Mouse (Mus musculus): ENCODE measurements around the gene Cd27. TPM values are rescaled to one million over a fixed set of nuclear protein-coding genes. Genes with fewer than 3 reads are reported as not detected.

Gene Cd27
- polyA plus RNA-seq, 1 experiment from 2014 or later: 2.0 TPM

DNA sequence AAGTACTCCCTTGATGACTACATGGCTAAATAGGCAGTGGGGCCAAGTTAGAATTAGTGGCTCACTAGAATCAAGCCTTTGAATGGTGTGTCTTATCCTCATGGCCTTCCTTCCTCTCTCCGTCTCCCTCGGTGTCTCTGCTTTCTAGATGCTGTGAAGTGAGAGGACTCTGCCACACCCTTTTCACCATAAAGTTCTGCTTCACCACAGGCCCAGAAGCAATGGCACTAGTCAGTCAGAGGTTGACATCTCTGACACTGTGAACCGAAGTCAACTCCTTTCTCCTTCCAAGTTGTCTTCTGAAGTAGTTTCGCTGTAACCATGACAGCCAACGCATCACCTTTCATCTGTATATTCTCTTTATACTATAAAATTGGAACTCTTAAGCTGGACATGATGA, 2.7 kb upstream of the Cd27 start:
- Histone ChIP-seq H3K9me3 (replicated peaks) (no peaks in the 10 kb centered on the region), H3K36me3 (ENCODE audit: poor library complexity, severe bottlenecking) (no peaks in the 10 kb centered on the region), H3K4me3 (no peak overlapping the region), H3K27me3 (no peaks in the 10 kb centered on the region), H3K9ac (no peak overlapping the region), H3K27ac (no peak overlapping the region), H3K4me2 (no peak overlapping the region), H3K4me1 (no peaks in the 10 kb centered on the region)
- 90% methylated on average over 5 of the region's 5 CpGs for WGBS
- ATAC-seq: no peak

DNA sequence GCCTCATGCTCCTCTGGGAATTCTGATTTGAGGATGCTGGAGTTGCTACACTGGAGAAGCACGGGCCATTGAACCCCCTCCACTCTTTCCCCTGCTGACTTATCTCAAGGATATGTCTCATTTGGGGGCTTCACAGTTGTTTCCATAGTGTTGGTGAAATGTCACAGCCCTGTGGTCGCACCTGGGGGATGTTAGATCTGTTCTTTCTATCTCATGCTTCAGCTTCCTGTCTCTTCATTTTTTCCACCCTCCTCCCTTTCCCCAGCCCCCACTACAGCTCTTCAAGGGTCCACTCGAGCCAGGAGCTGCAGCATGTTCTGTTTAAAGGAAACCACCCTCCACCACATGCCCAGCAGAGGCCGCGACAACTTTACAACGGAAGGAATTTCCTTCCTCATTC, 1.6 kb upstream of the Cd27 start:
- Histone ChIP-seq H3K4me3 (no peak overlapping the region), H3K9ac (no peak overlapping the region), H3K27me3 (no peaks in the 10 kb centered on the region), H3K9me3 (replicated peaks) (no peaks in the 10 kb centered on the region), H3K4me2 (no peak overlapping the region), H3K36me3 (ENCODE audit: poor library complexity, severe bottlenecking) (no peaks in the 10 kb centered on the region), H3K4me1 (no peaks in the 10 kb centered on the region), H3K27ac (no peak overlapping the region)
- 86% methylated on average over 6 of the region's 6 CpGs for WGBS
- no peak for ATAC-seq

DNA sequence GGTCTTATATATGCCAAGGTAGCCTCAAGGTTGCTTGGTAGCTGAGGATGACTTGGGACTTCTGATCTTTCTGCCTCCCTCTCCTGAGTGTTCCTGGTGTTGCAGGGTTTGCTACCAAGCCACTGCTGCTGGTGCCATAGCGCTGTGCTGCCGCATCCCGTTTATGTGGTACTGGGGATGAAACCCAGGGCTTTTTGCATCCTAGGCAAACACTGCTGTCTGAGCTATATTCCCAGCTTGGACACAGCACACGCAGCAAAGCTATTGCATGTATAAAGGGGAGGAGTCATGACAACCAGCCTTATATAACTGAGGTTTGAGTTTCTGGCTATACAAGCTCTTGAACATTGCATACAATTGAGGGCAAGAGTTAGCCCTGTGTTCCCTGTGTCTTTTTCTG, 611 bp upstream of the Cd27 start:
- Histone ChIP-seq H3K4me3 (no peak overlapping the region), H3K27ac (no peak overlapping the region), H3K4me1 (no peaks in the 10 kb centered on the region), H3K9ac (no peak overlapping the region), H3K4me2 (no peak overlapping the region), H3K9me3 (replicated peaks) (no peaks in the 10 kb centered on the region), H3K27me3 (no peaks in the 10 kb centered on the region), H3K36me3 (ENCODE audit: poor library complexity, severe bottlenecking) (no peaks in the 10 kb centered on the region)
- 84% methylated on average over 4 of the region's 4 CpGs for WGBS
- ATAC-seq: no peak

DNA sequence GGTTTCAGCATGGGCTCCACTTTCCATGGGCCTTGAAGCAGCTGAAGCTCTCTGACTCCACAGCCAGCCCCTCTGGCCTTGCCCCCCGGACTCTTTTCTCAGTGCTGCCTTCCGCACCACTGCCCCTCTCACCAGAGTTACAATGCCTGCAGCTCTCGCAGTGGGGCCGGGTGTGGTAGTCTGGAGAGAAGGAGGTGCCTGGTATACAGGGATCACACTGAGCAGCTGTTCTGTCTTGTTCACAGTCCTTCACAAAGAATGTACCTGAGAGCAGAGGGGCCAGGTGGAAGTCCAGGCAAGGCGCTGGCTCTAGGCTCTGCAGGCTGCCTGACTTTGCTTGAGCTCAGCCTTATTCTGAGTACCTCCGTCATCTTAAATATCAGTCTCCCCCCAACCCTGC, 469 bp downstream of the Cd27 start:
- Histone ChIP-seq H3K9me3 (replicated peaks) (no peaks in the 10 kb centered on the region), H3K4me3 (no peak overlapping the region), H3K4me1 (peaks cover 10% of the 10 kb centered on the region), H3K4me2 (no peak overlapping the region), H3K9ac (no peak overlapping the region), H3K27ac (no peak overlapping the region), H3K36me3 (ENCODE audit: poor library complexity, severe bottlenecking) (no peaks in the 10 kb centered on the region), H3K27me3 (no peaks in the 10 kb centered on the region)
- ATAC-seq: no peak
- WGBS: 52% methylated on average over 6 of the region's 6 CpGs

DNA sequence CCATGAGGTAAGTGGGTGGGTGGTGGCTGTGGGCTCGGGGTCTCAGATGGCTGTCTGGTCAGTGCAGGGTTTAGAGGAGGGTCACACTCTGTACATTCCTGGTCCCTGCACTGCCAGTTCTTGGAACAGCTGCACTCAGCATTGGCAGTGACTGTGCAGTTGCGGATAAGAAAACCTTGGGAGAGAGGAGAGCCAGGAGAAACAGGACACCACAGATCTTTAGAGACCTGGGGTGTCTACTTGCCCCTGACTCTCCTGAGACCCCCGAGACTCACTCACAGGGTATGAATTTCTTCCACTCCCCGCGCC, 2.3 kb downstream of the Cd27 start:
- Histone ChIP-seq H3K36me3 (ENCODE audit: poor library complexity, severe bottlenecking) (no peaks in the 10 kb centered on the region), H3K4me3 (no peak overlapping the region), H3K9me3 (replicated peaks) (no peaks in the 10 kb centered on the region), H3K27me3 (no peaks in the 10 kb centered on the region), H3K4me2 (no peak overlapping the region), H3K27ac (no peak overlapping the region), H3K4me1 (peaks cover 17% of the 10 kb centered on the region), H3K9ac (no peak overlapping the region)
- WGBS: 76% methylated on average over 5 of the region's 5 CpGs
- ATAC-seq: no peak

DNA sequence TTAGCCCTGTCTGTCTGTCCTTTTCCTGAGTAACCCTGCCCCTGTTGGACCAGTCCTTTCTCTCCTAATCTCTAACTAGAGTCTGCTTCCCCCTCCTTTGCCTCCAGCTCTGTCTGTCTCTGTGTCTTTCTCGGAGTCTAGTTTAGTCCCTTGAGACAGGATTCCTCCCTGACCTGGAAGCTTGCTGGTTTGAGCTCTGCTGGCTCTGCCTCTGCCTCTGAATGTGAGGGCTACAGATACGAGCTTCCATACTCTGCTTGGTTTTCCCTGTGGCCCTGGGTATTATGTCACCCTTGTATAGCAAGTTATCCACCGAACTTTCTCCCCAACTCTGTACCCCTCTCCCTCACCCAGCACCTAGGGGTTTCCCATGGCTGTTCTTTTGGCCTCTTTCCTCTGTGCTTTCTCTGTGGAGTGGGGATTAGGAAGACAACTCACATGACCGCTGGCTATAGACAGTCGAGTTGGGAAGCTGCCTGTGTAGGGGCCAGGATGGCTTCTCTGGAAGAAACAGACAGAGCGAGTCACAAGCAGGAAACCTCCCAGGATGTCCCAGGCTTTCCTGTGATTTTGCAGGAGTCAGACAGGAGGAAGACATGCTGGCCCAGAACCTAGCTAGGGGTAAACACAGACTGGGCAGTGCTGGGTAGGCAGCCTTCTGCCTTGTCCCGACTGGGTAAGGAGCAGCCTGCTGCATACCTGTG, 2.8 kb downstream of the Cd27 start:
- 56% methylated on average over 7 of the region's 7 CpGs for WGBS
- no peak for ATAC-seq
- Histone ChIP-seq H3K4me1 (peaks cover 17% of the 10 kb centered on the region), H3K27ac (no peak overlapping the region), H3K36me3 (ENCODE audit: poor library complexity, severe bottlenecking) (no peaks in the 10 kb centered on the region), H3K27me3 (no peaks in the 10 kb centered on the region), H3K9ac (no peak overlapping the region), H3K9me3 (replicated peaks) (no peaks in the 10 kb centered on the region), H3K4me2 (no peak overlapping the region), H3K4me3 (no peak overlapping the region)

DNA sequence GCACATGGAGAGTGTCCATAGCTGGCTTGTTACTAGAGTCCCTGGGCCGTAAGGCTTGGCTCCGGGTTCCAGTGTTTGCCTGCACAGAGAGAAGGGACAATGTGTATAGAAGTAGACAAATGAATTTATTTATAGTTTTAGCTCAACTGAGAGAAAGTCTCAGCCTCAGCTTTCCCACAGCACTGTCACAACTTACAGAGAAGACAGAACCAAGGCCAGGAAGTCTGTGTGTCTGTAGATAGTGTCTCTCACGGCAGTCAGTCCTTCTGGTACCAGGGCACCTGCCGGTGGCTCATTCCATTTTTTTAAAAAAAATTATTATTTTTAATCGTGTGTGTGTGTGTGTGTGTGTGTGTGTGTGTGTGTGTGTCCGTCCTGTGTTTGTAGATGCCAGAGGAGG, 4.3 kb downstream of the Cd27 start:
- no peaks in the 10 kb centered on the region for H3K27me3 ChIP-seq
- no peak overlapping the region for H3K4me3 ChIP-seq
- no peak overlapping the region for H3K27ac ChIP-seq
- no peaks in the 10 kb centered on the region for H3K36me3 ChIP-seq (ENCODE audit: poor library complexity, severe bottlenecking)
- H3K4me1 ChIP-seq: peaks cover 17% of the 10 kb centered on the region
- no peak overlapping the region for H3K4me2 ChIP-seq
- H3K9me3 ChIP-seq (replicated peaks): no peaks in the 10 kb centered on the region
- 77% methylated on average over 6 of the region's 6 CpGs for WGBS
- no peak overlapping the region for H3K9ac ChIP-seq
- no peak for ATAC-seq

DNA sequence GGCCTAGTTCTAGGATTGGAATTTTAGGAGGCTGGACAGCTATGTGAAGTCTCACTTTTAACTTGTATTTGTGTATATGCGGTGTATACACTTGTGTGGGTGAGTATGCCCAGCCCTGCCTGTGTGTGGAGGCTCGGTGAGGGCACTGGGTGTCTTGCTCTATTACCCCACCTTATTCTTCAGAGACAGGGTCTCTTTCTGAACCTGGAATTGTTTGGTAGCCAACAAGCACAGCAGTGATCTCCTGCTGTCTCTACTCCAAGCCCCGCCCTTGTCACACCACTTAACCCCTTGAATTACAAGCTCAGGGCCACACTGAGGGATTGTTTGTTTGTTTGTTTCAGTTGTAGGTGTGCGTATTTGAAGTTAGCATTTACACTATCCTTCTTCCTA, 4.8 kb downstream of the Cd27 start:
- H3K9ac ChIP-seq: peak overlapping the region; percentile 69; the same call in 1 of the 2 replicates
- peak overlapping the region; percentile 77 for H3K4me2 ChIP-seq
- no peaks in the 10 kb centered on the region for H3K9me3 ChIP-seq (replicated peaks)
- 0 out of 2 replicates have a peak, but pooled peaks have one; percentile 9 for ATAC-seq
- WGBS: 63% methylated on average over 4 of the region's 4 CpGs
- no peaks in the 10 kb centered on the region for H3K36me3 ChIP-seq (ENCODE audit: poor library complexity, severe bottlenecking)
- H3K27me3 ChIP-seq: no peaks in the 10 kb centered on the region
- H3K4me1 ChIP-seq: peaks cover 17% of the 10 kb centered on the region
- peak overlapping the region; percentile 40; the same call in 1 of the 2 replicates for H3K4me3 ChIP-seq
- H3K27ac ChIP-seq: no peak overlapping the region

DNA sequence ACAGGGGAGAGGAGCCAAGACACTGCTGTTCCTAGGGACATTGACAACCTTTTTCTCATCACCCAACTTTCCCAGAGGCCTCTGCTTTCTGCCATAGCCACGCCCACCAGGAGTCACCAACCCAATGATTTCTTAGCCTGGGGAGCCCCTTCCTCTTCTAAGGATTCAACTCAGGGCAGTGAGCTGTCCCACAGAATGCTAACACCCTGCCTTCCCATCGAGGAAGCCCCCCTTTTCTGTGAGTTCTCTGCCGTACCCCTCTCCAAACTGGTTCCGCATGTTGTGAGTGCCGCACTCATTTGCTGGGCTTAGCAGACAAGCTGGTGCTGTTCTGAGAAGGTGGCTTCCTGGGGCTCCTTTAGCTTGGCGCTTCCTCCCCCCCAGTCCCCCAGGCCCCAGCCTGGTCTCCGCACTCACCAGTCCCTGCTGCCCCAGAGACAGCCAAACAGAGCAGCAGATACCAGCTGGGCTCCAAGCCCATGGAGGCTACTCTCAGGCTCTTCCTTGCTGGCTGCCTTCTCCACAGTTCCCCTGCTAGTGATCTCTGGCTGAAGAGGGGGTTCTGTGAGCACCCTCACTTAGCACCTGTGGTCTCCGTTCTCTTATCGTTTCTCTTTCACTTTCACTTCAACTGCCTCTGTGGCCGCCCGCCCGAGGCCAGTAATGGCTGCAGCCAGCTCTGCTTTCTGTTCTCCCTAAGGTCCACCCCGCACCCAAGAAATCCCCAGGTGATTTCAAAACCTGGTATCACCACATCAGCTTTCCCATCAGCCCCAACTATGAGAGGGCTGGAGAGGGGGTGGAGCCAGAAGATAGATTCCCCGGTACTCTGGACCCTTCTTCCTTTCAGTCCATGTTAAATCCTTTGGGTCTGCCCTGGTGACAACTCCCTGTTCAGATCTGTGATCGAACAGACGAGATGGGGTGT, 5.4 kb downstream of the Cd27 start, which contains the start of gene Tapbpl:
Gene Tapbpl (minus strand): TSS at position 744 of the 928 bp plus-strand sequence.
- Histone ChIP-seq H3K27me3 (no peaks in the 10 kb centered on the region), H3K4me2 (peak within 1 kb of the TSS; percentile 77), H3K4me3 (peak within 1 kb of the TSS; percentile 40), H3K36me3 (ENCODE audit: poor library complexity, severe bottlenecking) (no peaks in the 10 kb centered on the region), H3K9ac (peak within 1 kb of the TSS; percentile 69), H3K4me1 (peaks cover 17% of the 10 kb centered on the region), H3K9me3 (replicated peaks) (no peaks in the 10 kb centered on the region), H3K27ac (peak within 1 kb of the TSS; percentile 21; the same call in 1 of the 2 replicates)
- peak; percentile 76 for ATAC-seq
- 8% methylated on average over 16 of the region's 16 CpGs for WGBS

DNA sequence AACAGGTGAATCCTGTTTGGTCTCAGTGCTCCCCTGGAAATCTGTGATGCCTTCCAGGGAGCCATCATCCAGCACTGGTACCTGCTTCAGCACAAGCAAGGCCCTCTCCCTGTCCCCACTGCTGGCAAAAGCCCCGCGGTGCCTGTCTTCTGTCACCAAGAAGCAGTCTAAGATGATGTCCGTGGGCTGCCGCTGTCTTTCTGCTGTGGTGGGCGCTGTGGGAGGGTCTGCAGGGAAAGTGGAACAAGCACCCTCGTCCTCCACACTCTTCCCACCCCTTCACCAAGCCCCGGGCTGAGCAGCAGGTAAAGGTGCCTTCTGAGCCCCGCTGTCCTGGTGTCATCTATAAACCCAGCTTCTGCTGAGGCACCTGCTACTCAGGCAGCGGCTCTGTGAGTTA, 6.2 kb downstream of the Cd27 start:
- H3K27ac ChIP-seq: no peak overlapping the region
- 62% methylated on average over 9 of the region's 9 CpGs for WGBS
- 0 out of 2 replicates have a peak, but pooled peaks have one; percentile 7 for ATAC-seq
- H3K36me3 ChIP-seq (ENCODE audit: poor library complexity, severe bottlenecking): no peaks in the 10 kb centered on the region
- H3K9me3 ChIP-seq (replicated peaks): no peaks in the 10 kb centered on the region
- peak overlapping the region; percentile 77; the same call in 1 of the 2 replicates for H3K4me2 ChIP-seq
- no peaks in the 10 kb centered on the region for H3K27me3 ChIP-seq
- H3K9ac ChIP-seq: peak overlapping the region; percentile 34; the same call in 1 of the 2 replicates
- H3K4me1 ChIP-seq: peaks cover 17% of the 10 kb centered on the region
- H3K4me3 ChIP-seq: no peak overlapping the region

DNA sequence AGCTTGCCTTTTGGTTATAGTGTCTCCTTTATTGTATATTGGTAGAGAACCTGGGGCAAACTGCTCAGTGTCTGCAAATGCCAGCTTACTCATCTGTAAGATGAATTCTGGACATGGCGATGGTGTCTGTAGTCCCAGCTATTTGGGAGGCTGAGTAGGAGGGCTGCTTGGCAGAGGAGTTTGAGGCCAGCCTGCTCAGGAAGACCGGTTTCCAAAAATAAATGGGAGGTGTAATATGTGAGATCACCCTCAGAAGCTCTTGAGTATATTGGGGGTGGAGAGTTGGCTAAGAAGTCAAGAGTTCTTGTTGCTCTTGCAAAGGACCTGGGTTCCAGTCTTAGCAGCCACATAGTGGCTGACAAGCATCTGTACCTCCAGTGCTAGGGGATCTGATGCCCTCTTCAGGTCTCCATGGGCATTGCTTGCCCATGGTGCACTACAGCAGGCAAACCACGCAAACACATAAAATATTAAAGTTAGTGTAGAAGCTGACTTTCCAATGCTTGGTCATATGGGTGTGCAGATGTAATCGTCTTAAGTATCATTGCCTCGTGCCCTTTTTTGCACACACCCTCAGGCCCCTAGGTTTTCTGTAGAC, 11.2 kb downstream of the Cd27 start:
- WGBS: 83% methylated on average over 5 of the region's 5 CpGs
- no peak overlapping the region for H3K9ac ChIP-seq
- H3K36me3 ChIP-seq (ENCODE audit: poor library complexity, severe bottlenecking): 0 out of 2 replicates have a peak, but pooled peaks cover 4% of the 10 kb centered on the region
- no peak overlapping the region for H3K4me2 ChIP-seq
- H3K9me3 ChIP-seq (replicated peaks): no peaks in the 10 kb centered on the region
- H3K4me1 ChIP-seq: 0 out of 2 replicates have a peak, but pooled peaks cover 1% of the 10 kb centered on the region
- H3K27me3 ChIP-seq: no peaks in the 10 kb centered on the region
- no peak overlapping the region for H3K27ac ChIP-seq
- no peak overlapping the region for H3K4me3 ChIP-seq
- no peak for ATAC-seq

DNA sequence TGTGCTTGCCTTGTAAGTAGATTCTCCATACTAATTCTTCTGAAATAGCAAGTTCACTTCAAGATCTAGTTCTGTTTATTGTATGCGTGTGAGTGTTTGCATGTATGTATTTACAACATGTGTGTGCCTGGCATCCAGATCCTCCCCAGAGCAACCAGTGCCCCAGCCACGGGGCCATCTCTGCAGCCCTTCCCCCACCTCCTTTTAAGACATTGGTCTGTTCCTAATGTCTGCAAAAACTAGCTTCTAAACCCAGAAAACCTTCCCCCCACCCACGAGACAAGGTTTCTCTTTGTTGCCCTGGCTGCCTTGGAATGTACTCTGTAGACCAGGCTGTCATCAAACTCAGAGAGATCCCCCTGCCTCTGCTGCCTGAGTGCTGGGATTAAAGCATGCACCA, 14.2 kb downstream of the Cd27 start:
- no peak overlapping the region for H3K27ac ChIP-seq
- WGBS: 92% methylated on average over 3 of the region's 3 CpGs
- ATAC-seq: no peak

More for the DNA sequence above, 14.2 kb downstream of the Cd27 start:
- Histone ChIP-seq H3K4me3 (no peak overlapping the region), H3K27me3 (no peaks in the 10 kb centered on the region), H3K9ac (no peak overlapping the region), H3K4me2 (no peak overlapping the region), H3K4me1 (no peaks in the 10 kb centered on the region), H3K9me3 (replicated peaks) (no peaks in the 10 kb centered on the region), H3K36me3 (ENCODE audit: poor library complexity, severe bottlenecking) (0 out of 2 replicates have a peak, but pooled peaks cover 4% of the 10 kb centered on the region)
